Mouse (Mus musculus) olfactory bulb, adult 2 months (tissue): ENCODE results near the gene Hist1h4f.
"Not testable (repeated sequence)": the region's sequence is repeated elsewhere in the genome, so short reads cannot be mapped to it uniquely, and the experiment has no call there.

Source experiments
- CTCF ChIP-seq: fragments of 200-500 bp; IDR thresholded peaks from 2 replicates; pipeline ENCODE4 v1.5.1; 2012; ENCODE audit warnings: low read depth, mild to moderate bottlenecking, low read length, moderate library complexity; ENCODE audit not compliant: insufficient read depth
- POLR2A ChIP-seq: fragments of 200-500 bp; IDR thresholded peaks from 2 replicates; pipeline ENCODE4 v1.6.1; 2012; ENCODE audit warnings: mild to moderate bottlenecking, low read depth, low read length, moderate library complexity; ENCODE audit not compliant: insufficient read depth

DNA sequence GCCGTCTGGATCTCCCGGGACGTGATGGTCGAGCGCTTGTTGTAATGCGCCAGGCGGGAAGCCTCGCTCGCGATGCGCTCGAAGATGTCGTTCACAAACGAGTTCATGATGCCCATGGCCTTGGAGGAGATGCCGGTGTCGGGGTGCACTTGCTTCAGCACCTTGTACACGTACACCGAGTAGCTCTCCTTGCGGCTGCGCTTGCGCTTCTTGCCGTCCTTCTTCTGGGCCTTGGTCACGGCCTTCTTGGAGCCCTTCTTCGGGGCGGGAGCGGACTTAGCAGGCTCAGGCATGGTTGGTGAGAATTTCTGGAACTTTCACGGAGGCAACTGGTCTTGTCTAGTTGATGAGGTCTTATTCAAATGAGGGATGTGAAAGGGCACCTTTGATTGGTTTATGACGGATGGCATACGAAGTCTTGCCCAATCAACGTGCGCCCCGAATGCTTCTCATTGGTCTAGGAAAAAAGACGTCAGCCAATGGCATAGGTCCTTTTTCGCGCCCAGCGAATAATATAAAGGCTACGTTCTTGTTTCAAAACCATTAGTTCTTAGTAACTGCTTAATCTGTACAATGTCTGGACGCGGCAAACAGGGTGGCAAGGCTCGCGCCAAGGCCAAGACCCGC lies 22.6 kb upstream of the Hist1h4f start, which contains the start of the genes Hist1h2bf and Hist1h2ad:
- TF ChIP-seq CTCF, POLR2A: not testable (repeated sequence)
